Mouse (Mus musculus) thymus, postnatal 25 days (tissue): Measurements from ENCODE around the gene Yars.

ENCODE experiments used
- DNase-seq: peaks from one replicate; pipeline ENCODE4 v3.0.0; 2022

The Yars gene

DNA sequence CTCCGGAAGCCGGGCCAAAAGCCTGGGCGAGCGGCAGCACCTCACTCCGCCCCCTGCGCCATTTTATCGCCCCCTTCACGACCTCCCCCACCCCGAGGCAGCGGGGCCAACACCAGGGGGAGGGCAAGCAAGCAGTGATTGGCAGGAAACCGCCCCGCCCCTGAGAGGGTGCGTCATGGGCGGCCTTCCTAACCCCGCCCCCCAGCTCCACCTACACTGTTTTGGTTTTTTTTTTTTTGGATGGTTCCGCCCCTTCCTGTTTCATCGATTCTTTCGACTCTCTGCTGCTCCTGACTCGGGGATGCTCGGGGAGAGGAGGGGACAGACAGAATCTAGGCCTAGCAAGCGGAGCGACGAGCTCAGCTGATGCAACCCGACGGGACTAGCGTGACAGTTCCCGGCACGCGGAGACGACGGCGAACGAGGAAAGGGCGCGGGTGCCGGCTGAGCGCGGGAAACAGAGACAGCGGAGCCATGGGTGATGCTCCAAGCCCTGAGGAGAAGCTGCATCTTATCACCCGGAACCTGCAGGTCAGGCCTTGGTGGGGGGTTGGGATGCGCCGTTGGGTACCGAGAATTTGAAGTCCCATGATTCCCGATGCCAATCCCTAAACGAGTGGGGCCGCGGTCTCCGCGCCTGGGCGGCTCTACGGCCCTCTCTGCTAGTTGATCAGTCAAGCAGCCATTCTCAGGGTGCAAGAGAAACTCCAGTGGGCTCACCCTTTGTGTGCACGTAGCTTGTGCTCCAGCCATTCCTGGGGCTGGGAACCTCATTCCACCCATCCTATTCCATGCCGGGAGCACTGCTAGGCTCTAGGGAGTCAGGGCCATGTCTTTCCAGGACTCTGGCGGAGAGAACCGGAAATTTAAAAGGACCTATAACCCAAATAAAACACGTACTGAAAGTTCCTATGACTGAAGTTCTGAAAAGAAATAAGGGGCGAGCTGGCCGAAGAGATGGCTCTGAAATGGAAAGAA, at the start of gene Yars, which contains the start of gene S100pbp:
Yars (plus strand) TSS at position 219 of the 978 bp plus-strand sequence.
S100pbp (minus strand) TSS at position 186 of the 978 bp plus-strand sequence.
- DNase-seq: peak; percentile 99

GRCm38 (mm10) chr4:129140808-129141207, 48.8 kb upstream of the Yars start:
- no peak for DNase-seq

- no peak for DNase-seq
Observed at GRCm38 (mm10) chr4:129141560-129142438, 47.8 kb upstream of the Yars start.

GRCm38 (mm10) chr4:129142439-129143045, 47.0 kb upstream of the Yars start:
- DNase-seq: no peak

- no peak for DNase-seq
Observed at GRCm38 (mm10) chr4:129143509-129143908, 46.1 kb upstream of the Yars start.

- no peak for DNase-seq
Observed at GRCm38 (mm10) chr4:129144401-129145367, 44.9 kb upstream of the Yars start.

- no peak for DNase-seq
Observed at GRCm38 (mm10) chr4:129145411-129145810, 44.1 kb upstream of the Yars start.

- no peak for DNase-seq
Observed at GRCm38 (mm10) chr4:129145943-129146342, 43.6 kb upstream of the Yars start.

DNA sequence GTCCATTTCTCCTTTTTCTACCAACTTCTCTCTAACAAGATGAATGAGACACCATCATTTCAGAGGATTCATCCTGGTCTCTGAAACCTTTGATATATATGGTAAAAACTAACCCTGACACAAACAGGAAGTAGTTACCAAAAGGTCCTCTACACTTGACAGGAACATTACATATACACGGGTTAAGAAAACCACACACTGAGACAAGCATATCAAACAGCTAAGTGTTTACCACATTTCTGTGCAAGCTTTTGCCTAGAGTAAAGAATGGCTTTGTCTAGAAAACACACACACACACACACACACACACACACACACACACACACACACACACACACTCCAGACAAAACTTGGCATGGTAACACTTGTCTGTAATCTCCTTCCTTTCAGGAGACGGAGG, 43.2 kb upstream of the Yars start:
- DNase-seq: no peak

DNA sequence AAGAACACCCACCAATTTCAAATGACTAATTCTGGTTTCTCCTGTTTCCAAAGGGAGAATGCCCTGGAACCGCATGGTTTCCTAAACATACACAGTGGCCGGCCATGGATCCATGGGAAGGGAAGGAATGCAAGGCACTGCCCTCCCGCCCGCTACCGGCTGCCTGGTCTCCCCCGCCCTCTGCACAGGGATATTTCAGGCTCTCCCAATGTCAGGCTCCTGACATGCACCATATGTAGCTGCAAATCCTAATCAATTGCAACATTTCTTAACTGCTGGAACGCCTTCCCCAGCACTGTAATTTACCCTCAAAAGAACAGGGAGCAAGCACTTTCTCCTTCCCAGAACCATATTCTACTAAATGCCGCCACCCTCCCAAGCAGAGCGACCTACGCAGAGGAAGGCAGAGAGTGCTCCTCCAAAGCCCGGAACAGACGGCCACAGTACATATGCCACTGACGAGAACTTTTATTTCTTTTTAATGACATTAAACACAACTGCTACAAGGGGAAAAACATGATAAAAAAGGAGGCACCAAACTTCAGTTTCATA, 41.9 kb upstream of the Yars start:
- no peak for DNase-seq

DNA sequence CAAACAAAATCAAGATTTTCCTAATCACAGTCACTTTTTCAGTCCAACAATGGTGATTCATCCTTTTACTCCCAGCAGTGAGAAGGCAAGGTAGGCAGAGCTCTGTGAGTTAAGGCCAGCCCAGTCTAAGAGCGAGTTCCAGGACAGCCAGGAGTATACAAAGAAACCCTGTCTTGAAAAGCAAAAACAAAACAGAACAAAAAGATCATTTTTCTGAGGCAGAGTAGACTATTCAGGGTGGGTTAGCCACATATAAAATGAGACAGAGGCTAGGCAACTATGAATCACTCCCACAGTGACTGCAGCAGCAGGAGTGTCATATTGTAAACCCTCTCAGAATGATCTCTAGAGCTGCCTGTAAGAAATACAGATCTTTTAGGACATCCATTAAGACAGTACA, 40.2 kb upstream of the Yars start:
- no peak for DNase-seq

DNA sequence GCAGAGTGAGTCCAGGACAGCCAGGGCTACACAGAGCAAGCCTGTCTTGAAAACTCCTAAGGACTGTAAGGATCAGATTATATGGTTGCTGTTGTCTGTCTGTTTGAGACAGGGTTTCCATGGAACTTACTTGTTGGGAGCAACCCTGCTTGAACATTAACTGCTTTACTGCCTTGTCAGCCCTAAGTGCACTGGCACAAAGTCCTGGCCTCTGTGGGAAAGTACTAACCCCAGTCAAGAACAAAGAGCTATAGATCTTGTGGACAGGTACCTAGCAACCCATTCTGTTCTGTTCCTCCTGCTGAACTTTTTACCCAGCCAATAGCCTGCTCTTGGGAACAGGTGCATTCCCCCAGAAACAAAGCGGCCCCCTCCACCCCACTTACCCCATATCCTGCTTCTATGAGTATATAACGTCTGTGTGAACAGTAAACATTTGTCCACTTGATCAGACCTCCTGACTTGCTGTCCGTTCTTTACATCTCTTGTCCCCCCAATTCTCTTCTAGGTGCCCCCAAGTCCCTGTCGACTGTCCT, 38.2 kb upstream of the Yars start:
- no peak for DNase-seq

DNA sequence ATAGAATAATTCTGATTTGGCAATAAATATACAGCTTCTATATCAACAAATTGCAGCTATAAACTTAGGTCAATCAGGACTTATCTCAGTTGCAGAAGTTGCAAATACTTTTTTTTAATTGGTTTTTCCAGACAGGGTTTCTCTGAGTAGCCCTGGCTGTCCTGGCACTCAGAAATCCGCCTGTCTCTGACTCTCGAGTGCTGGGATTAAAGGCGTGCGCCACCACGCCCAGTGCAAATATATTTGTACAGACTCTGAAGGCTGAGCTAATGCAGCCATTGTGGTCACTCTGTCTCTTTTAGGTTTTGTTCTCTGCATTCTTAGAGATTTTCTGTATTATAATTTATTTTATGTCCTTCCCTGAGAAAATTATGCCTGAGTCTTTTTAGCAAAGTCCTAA, 32.0 kb upstream of the Yars start:
- DNase-seq: no peak

DNA sequence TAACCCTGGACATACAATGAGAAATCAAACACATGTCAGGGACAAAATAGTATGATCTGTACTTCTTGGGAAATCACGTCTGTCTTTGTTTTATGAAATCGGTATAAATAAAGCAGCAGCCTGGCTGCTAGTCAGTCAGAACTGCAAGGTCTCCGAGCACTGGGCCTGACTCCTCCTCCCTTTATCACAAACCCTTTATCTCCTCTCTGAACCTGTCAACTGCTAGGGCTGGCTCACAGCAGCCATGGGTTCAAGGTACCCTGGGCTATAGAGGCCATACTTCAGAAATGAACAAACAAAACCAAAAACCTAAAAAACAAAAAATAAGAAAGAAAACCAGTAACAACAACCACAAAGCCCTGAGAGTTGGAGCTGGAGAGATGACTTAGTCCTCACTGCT, 31.0 kb upstream of the Yars start:
- no peak for DNase-seq

GRCm38 (mm10) chr4:129161076-129161475, 28.5 kb upstream of the Yars start:
- DNase-seq: no peak

DNA sequence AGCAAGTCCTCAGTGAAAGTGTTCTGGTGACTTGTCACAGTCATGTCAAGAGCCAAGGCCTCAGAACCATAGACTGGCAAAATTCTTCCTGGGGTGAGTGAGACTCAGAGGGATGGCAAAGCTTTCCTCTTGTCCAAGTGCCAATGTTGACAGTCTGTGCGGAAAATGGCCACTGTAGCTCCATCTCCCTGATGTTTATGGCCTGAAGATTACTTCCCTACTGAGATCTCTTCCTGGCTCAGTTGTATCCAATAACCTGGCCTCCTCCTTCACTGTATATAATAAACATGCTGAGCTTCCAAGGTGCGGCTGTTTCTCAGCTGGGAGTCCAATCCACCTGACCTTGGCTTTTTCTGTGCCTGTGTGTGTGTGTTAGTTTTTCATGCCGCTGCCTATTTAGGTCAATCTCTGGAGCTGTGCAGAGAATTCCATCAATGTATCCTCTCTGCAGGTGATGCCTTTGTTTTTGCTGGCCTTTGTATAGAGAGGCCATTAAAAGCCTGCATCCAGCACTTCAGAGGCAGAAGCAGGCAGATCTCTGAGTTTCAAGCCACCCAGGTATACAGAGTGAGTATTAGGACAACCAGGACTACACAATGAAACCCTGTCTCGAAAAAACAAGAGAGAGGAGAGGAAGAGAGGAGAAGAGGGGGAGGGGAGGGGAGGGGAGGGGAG, 27.8 kb upstream of the Yars start:
- no peak for DNase-seq

DNA sequence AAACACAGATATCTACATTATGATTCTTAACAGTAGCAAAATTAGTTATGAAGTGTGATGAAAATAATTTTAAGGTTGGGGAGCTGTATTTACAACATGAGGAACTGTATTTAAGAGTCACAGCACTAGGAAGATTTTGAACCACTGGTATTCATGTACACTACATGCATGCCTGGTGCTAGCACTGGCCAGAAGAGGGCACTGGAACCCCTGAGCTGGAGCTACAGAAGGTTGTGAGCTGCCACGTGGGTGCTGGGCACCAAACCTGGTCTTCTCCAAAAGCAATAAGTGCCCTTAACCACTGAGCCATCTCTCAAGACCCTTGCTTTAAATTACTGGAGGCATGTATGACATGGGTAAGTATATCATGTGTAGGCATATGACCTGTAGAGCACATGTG, 17.0 kb upstream of the Yars start:
- DNase-seq: no peak

DNA sequence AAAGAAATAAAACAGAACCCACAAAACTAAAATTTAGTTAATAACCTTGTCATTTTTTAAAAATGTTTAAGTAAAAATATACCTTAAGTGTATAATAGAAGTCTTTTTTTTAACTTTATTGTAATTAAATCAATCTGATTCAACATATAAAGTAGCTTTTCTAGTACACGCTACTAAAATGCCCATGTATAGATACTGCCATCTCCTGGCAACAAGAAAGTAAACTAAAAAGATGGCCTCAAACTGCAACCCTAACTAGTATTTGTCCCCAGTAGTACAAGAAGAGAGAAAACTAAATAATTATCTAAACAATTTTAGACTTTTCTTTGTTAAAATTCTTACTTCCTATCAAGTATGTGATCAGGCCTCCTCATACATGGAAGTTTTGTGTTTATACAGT, 10.0 kb upstream of the Yars start:
- DNase-seq: no peak

DNA sequence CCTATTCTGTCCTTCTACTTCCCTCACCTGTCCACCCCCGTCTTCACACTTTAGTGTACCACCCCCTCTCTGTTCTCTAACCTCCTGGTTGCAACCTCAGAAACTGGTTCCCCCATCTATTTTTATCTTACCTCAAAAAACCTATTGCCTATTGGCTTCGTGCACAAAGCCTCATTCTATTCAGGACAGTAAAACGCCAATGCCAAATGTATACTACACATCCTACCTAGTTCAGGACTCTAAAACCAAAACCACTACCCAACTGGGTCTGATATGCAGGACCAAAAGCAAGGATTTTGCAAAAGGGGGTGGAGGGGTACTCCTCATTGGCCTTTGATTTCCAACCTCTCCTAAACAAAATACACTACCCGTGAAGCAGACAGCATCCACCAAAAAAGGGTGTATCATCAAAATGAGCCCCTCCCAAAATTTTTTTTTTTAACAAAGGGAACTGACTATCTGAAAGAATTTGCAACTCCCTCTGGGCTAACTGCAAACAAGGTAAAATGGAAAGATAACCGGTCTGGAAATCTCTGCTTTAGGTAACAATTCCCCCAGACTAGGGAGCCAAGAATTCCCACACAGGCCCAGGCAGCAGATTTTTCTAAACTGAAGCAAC, 1.4 kb upstream of the Yars start:
- DNase-seq: no peak
